Mouse (Mus musculus) embryonic fibroblast, embryonic 13.5 days (primary cell): ENCODE results near the gene Oas2. TPM values are rescaled to one million over a fixed set of nuclear protein-coding genes. Genes with fewer than 3 reads are reported as not detected.

Experiments used
- H3K27ac ChIP-seq: 2 replicates; pipeline ENCODE4 v1.5.1; 2012; ENCODE audit warnings: low read length, control low read depth, inconsistent platforms; ENCODE audit not compliant: insufficient read depth
- H3K4me1 ChIP-seq: 2 replicates; pipeline ENCODE4 v1.6.1; 2011; ENCODE audit warnings: low read length; ENCODE audit not compliant: control insufficient read depth, insufficient read depth
- H3K4me3 ChIP-seq: 2 replicates; pipeline ENCODE4 v1.5.1; 2011; ENCODE audit warnings: mild to moderate bottlenecking, control low read depth, low read length; ENCODE audit not compliant: insufficient read depth
- CTCF ChIP-seq: IDR thresholded peaks from 2 replicates; pipeline ENCODE4 v1.5.1; 2011; ENCODE audit warnings: mild to moderate bottlenecking, control low read depth, low read length, moderate library complexity, borderline replicate concordance; ENCODE audit not compliant: insufficient read depth
- POLR2A ChIP-seq: IDR thresholded peaks from 2 replicates; pipeline ENCODE4 v1.6.1; 2011; ENCODE audit warnings: low read depth, mild to moderate bottlenecking, control low read depth, low read length, moderate library complexity
- polyA plus RNA-seq: library from polyadenylated mRNA; stranded (reverse); fragments of >200 nt; gene quantifications from 2 replicates; pipeline ENCODE4 v1.2.4, GENCODE M21; 2011; ENCODE audit warnings: low read depth; ENCODE audit not compliant: missing spikeins, insufficient read length

The Oas2 gene
- polyA plus RNA-seq, 1 experiment, result 0.61 TPM

DNA sequence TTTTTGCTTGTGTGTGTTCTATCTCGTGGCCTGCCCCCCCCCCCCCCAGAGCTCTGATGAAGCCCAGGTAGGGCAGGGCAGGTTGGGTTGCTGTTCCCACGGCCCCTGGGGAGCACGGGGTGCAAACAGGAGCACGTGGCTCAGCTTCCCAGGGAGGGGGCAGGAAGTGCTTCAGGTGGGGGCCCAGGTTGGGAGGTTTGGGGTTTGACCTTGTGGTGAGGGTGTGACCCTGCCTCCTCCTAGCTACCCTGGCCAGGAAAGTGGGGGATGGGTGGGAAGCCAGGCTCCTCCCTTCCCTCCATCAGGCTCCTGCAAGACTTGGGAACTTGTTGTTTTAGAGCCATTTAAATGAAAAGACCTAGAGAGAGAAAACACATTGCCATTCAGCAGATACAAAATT is 61.2 kb downstream of the Oas2 start:
- Histone ChIP-seq H3K4me3 (no peak overlapping the region), H3K4me1 (no peaks in the 10 kb centered on the region), H3K27ac (no peak overlapping the region)
- no peak for TF ChIP-seq POLR2A
- no peak for TF ChIP-seq CTCF

DNA sequence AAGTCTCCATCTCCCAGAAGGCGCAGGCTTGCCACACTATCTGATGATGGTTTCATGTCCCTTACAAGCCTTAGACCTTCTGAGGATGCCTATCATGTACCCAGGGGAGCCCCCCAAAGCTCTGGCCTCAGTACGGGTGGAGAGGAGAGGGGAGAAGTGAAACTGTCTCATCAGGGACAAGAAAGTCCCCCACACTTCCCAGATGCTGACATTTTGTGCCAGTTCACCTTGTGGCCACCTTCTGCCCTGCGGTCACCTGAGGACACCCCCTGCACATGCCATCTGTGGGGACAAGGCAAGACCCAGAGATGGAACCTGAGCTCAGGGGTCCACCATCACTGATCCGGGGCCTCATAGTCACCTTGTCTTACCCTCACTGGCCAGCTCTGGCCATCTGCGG is 61.8 kb downstream of the Oas2 start:
- Histone ChIP-seq H3K4me3 (no peak overlapping the region), H3K27ac (no peak overlapping the region)

DNA sequence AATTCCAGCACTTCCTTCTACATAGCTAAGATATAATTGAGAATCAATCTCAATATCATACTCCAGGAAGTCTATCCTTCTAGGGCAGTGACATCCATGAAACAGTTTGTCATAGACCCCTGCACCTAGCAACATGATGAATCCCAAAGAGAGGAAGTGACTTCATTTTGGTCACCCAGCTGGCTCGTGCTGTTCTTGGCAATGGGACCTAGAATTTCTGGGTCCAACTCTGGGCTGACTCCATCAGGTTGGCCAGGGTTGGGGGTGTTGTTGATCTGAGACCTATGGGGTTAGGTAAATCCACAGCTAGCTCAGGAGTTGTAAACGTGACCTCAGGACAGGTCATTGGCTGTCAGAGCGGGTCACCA is 62.2 kb downstream of the Oas2 start:
- Histone ChIP-seq H3K27ac (no peak overlapping the region), H3K4me3 (no peak overlapping the region), H3K4me1 (no peaks in the 10 kb centered on the region)
- TF ChIP-seq POLR2A, result no peak
- no peak for TF ChIP-seq CTCF

More for the DNA sequence above, 61.8 kb downstream of the Oas2 start:
- TF ChIP-seq POLR2A (no peak), CTCF (no peak)
- no peaks in the 10 kb centered on the region for H3K4me1 ChIP-seq

DNA sequence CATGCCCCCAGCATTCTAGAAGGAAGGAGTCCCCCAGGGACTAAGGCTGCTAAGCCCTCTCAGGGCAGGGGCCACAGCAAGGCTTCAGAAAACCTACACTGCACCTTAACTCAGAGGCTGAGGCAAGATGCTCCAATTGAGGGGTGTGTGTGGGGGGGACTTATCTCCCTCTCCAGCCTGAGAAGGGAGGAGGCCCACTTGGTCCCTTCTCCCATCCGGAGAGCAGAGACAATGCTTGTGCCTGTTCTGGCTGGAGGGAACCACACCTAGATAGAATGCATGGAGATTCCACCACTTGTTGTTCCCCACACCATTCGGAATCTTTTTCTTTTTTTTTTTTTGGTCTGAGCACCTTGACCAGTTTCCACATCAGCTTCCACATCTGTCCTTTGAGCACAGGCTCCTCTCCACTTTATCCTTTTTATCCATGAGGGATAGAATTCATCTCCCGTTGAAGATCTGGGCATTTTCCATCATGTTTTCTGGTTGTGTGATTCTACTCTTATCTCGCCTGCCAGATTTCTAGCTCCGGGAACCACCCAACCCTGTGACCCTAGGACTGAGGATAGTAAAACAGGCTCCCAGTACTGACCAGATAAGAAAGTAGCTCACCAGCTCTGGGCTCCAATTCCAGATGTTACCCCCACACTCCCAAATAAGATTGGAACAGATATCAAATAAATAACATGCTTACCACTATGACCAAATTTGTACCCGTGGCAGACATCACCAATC is 62.7 kb downstream of the Oas2 start:
- H3K27ac ChIP-seq, result no peak overlapping the region
- H3K4me1 ChIP-seq, result no peaks in the 10 kb centered on the region
- TF ChIP-seq POLR2A (no peak), CTCF (no peak)
- no peak overlapping the region for H3K4me3 ChIP-seq

DNA sequence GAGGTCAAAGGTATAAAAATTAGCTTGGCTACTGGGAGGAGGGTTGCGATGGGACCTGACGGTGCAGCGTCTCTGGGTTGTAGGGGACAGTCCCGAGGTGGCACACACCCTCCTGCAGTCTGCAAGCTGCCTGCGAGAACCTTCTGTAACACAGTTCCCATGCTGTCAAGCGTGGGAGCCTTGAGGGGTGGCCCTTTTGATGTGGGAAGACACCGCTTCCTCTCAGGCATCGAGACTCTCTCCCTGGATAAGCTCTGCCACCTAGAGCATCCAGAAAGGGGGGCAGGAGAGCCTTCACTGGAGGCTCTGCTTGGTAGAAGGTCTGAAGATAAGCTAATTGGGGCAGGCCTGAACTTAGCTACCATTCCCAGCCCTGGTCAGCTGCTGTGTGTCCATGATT is 64.0 kb downstream of the Oas2 start:
- H3K4me3 ChIP-seq, result no peak overlapping the region
- no peak overlapping the region for H3K27ac ChIP-seq
- TF ChIP-seq CTCF (no peak), POLR2A (no peak)
- H3K4me1 ChIP-seq, result no peaks in the 10 kb centered on the region

DNA sequence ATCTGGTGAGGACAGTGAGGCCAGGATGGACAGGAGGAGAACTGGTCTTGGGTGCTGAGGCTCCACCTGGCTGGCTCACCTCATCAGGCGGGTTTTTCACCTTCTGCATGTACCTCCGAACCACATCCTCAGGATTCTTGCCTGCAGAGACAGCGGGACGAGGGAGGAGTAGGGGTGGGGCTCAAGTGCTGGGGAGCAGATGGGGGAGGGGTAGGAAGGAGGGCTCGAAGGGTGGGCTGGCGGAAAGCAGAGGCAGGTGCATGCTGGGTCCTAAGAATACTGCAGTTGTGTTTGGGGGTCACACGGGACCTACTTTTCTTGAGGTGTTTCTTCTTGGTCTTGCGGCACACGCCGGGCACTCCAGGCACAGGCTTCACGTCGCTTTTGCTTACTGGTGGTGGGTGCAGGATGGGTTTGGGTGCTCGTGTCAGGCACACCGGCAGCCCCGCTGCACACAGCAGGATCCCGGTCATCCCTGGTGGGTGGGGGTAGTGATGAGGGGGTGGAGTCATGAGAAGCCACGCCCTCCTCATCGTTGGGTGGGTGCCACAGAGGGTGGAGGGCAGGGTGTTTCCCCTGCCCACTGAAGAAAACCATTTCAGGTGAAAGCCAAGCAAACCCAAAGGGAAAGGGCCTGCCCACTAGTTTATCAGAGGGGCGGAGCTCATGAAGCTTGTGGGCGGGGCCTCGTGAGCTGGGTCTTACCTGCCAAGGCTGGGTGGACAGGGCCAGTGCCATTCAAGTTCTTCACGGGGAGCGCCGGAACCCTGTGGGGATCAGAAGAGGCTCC is 66.5 kb downstream of the Oas2 start:
- Histone ChIP-seq H3K27ac (no peak overlapping the region), H3K4me1 (no peaks in the 10 kb centered on the region), H3K4me3 (no peak overlapping the region)
- TF ChIP-seq POLR2A (no peak), CTCF (no peak)

DNA sequence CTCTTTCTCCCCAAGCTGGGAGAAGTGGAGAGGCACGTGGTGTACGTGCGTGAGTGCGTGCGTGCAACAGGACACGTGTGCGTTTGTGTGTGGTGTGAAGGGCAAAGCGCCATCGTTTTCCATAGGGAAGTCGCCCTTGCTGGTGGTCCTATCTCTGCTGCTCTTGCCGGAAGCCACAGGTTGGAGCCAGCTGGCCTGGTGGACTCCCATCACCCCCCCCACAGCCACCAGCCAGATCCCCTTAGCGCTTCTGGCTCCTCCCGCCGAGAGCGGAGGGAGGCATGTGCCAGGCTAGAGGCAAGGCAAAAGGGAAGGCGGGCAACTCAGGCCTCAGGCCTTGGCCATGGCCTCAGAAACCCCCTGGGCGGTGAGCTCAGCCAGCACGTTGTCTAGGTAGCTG is 68.7 kb downstream of the Oas2 start:
- no peaks in the 10 kb centered on the region for H3K4me1 ChIP-seq
- no peak overlapping the region for H3K4me3 ChIP-seq
- no peak overlapping the region for H3K27ac ChIP-seq

More for the DNA sequence above, 68.7 kb downstream of the Oas2 start:
- TF ChIP-seq CTCF (no peak), POLR2A (no peak)

Other genes with a start within 250 kb of the Oas2 start
- 41.4 and 50.2 TPM in 2 replicates for gene Plbd2, start 246.2 kb downstream of the Oas2 start, polyA plus RNA-seq
- gene Slc8b1, start 238.7 kb downstream of the Oas2 start, polyA plus RNA-seq, result 5.8 and 7.6 TPM in 2 replicates
- gene Tpcn1, start 161.2 kb downstream of the Oas2 start, polyA plus RNA-seq, result 22.2 and 29.1 TPM in 2 replicates
- 0.44 TPM in 1 of 2 replicates, not detected in the other for gene Iqcd, start 160.8 kb downstream of the Oas2 start, polyA plus RNA-seq
- 8.5 and 8.8 TPM in 2 replicates for gene Rita1, start 137.3 kb downstream of the Oas2 start, polyA plus RNA-seq
- 39.3 and 43.0 TPM in 2 replicates for gene Ddx54, start 137.1 kb downstream of the Oas2 start, polyA plus RNA-seq
- not detected in 2 replicates for gene Cfap73, start 115.6 kb downstream of the Oas2 start, polyA plus RNA-seq
- gene Rasal1, start 101.0 kb downstream of the Oas2 start, polyA plus RNA-seq, result not detected in 2 replicates
- gene Dtx1, start 37.9 kb downstream of the Oas2 start, polyA plus RNA-seq, result not detected in 2 replicates
- 0.18 TPM in 1 of 2 replicates, not detected in the other for gene Oas3, start 27.8 kb upstream of the Oas2 start, polyA plus RNA-seq
- not detected in 2 replicates for gene Oas1e, start 45.7 kb upstream of the Oas2 start, polyA plus RNA-seq
- 1.3 and 1.9 TPM in 2 replicates for gene Oas1c, start 62.7 kb upstream of the Oas2 start, polyA plus RNA-seq
- gene Oas1f, start 97.5 kb upstream of the Oas2 start, polyA plus RNA-seq, result not detected in 2 replicates
- gene Oas1h, start 111.6 kb upstream of the Oas2 start, polyA plus RNA-seq, result not detected in 2 replicates
- gene Oas1g, start 137.8 kb upstream of the Oas2 start, polyA plus RNA-seq, result 1.3 TPM in 1 of 2 replicates, not detected in the other
- gene Oas1a, start 157.7 kb upstream of the Oas2 start, polyA plus RNA-seq, result 4.9 and 5.8 TPM in 2 replicates
- not detected in 2 replicates for gene Oas1d, start 164.7 kb upstream of the Oas2 start, polyA plus RNA-seq